Mouse (Mus musculus): ENCODE measurements around the gene Shisa4. TPM values are rescaled to one million over a fixed set of nuclear protein-coding genes. Genes with fewer than 3 reads are reported as not detected.
A peak's percentile ranks its signal among the peaks of the same experiment; 100 is the strongest.
"Not testable (repeated sequence)": the region's sequence is repeated elsewhere in the genome, so short reads cannot be mapped to it uniquely, and the experiment has no call there.

Gene Shisa4
- 100 to 1,000 TPM; 110 to 125 TPM for total RNA-seq (2021)
- long read RNA-seq, transcript Shisa4-201 (5 exons, 1,763 nt) = major isoform, 61 of 92 reads
- long read RNA-seq, transcript Shisa4-203 (3 exons, 1,404 nt) = minor isoform, 6 of 92 reads
- long read RNA-seq, partial matches to known transcripts = 4 of 92 reads
- long read RNA-seq, other reads (novel, unspliced or antisense) = 18 of 92 reads

- DNase-seq (ENCODE audit: low spot score in 2 of 2) = peak; percentile 68 to 80
These were observed at the start of gene Shisa4 for GRCm38 (mm10) chr1:135374868-135375581. TSS of gene Shisa4 (minus strand) at chr1:135375237.

GRCm38 (mm10) chr1:135422772-135423171 lies 47.7 kb upstream of the Shisa4 start:
- DNase-seq (ENCODE audit: low spot score in 2 of 2) = no peak

- peak; percentile 24 to 60 for DNase-seq (ENCODE audit: low spot score in 2 of 2)
These were observed 39.0 kb upstream of the Shisa4 start for GRCm38 (mm10) chr1:135413996-135414395.

GRCm38 (mm10) chr1:135412130-135412529 lies 37.1 kb upstream of the Shisa4 start:
- DNase-seq (ENCODE audit: low spot score in 2 of 2) = no peak

GRCm38 (mm10) chr1:135410967-135411366 lies 35.9 kb upstream of the Shisa4 start:
- no peak for DNase-seq (ENCODE audit: low spot score in 2 of 2)

- no peak for DNase-seq (ENCODE audit: low spot score in 2 of 2)
These were observed 33.9 kb upstream of the Shisa4 start for GRCm38 (mm10) chr1:135408973-135409372.

- DNase-seq (ENCODE audit: low spot score in 2 of 2) = no peak
These were observed 30.3 kb upstream of the Shisa4 start for GRCm38 (mm10) chr1:135405356-135405755.

- no peak for DNase-seq (ENCODE audit: low spot score in 2 of 2)
These were observed 26.5 kb upstream of the Shisa4 start for GRCm38 (mm10) chr1:135401452-135402110.

GRCm38 (mm10) chr1:135399466-135399865 lies 24.4 kb upstream of the Shisa4 start:
- no peak for DNase-seq (ENCODE audit: low spot score in 2 of 2)

- peak in 1 of 2 experiments; percentile 64 for DNase-seq (ENCODE audit: low spot score in 2 of 2)
These were observed 10.1 kb upstream of the Shisa4 start for GRCm38 (mm10) chr1:135385161-135385560.

- DNase-seq (ENCODE audit: low spot score in 2 of 2) = no peak
These were observed 9.1 kb upstream of the Shisa4 start for GRCm38 (mm10) chr1:135384171-135384570.

- DNase-seq (ENCODE audit: low spot score in 2 of 2) = not testable (repeated sequence)
These were observed 6.5 kb upstream of the Shisa4 start for GRCm38 (mm10) chr1:135381560-135381959.

- peak; percentile 65 to 79 for DNase-seq (ENCODE audit: low spot score in 2 of 2)
These were observed 5.3 kb upstream of the Shisa4 start for GRCm38 (mm10) chr1:135380071-135380991.

GRCm38 (mm10) chr1:135379048-135379447 lies 4.0 kb upstream of the Shisa4 start:
- DNase-seq (ENCODE audit: low spot score in 2 of 2) = no peak

GRCm38 (mm10) chr1:135378576-135378975 lies 3.5 kb upstream of the Shisa4 start:
- no peak for DNase-seq (ENCODE audit: low spot score in 2 of 2)

GRCm38 (mm10) chr1:135374175-135374867 lies 716 bp downstream of the Shisa4 start:
- no peak for DNase-seq (ENCODE audit: low spot score in 2 of 2)

GRCm38 (mm10) chr1:135373171-135373677 lies 1.8 kb downstream of the Shisa4 start:
- no peak for DNase-seq (ENCODE audit: low spot score in 2 of 2)

GRCm38 (mm10) chr1:135369415-135369814 lies 5.6 kb downstream of the Shisa4 start:
- no peak for DNase-seq (ENCODE audit: low spot score in 2 of 2)

- DNase-seq (ENCODE audit: low spot score in 2 of 2) = peak in 1 of 2 experiments; percentile 65
These were observed 6.1 kb downstream of the Shisa4 start for GRCm38 (mm10) chr1:135368982-135369381.

- DNase-seq (ENCODE audit: low spot score in 2 of 2) = peak; percentile 86 to 94
These were observed 6.8 kb downstream of the Shisa4 start for GRCm38 (mm10) chr1:135368245-135368644.
